Mouse (Mus musculus) midbrain, embryonic 10.5 days (tissue): Measurements from ENCODE around the gene Dytn. TPM values are rescaled to one million over a fixed set of nuclear protein-coding genes. Genes with fewer than 3 reads are reported as not detected.
"Not testable (repeated sequence)": the region's sequence is repeated elsewhere in the genome, so short reads cannot be mapped to it uniquely, and the experiment has no call there.

Experiments used
- DNase-seq: peaks from one replicate; pipeline ENCODE4 v3.0.0-alpha.2; 2017; ENCODE audit warnings: low spot score
- H3K27ac ChIP-seq: fragments of 300-500 bp; sonication (generic); replicated peaks from 2 replicates; pipeline ENCODE4 v1.5.1; 2016; ENCODE audit warnings: mild to moderate bottlenecking
- H3K27me3 ChIP-seq: fragments of 300-500 bp; sonication (generic); 2 replicates; pipeline ENCODE4 v1.6.1; 2016; ENCODE audit warnings: low read depth, mild to moderate bottlenecking; ENCODE audit not compliant: poor library complexity, severe bottlenecking
- H3K36me3 ChIP-seq: fragments of 300-500 bp; sonication (generic); 2 replicates; pipeline ENCODE4 v1.6.1; 2016; ENCODE audit warnings: mild to moderate bottlenecking, moderate library complexity
- H3K4me1 ChIP-seq: fragments of 300-500 bp; sonication (generic); 2 replicates; pipeline ENCODE4 v1.6.1; 2016
- H3K4me3 ChIP-seq: fragments of 300-500 bp; sonication (generic); 2 replicates; pipeline ENCODE4 v1.5.1; 2016; ENCODE audit warnings: mild to moderate bottlenecking, moderate library complexity
- H3K9me3 ChIP-seq: fragments of 300-500 bp; sonication (generic); replicated peaks from 2 replicates; pipeline ENCODE4 v1.6.1; 2016; ENCODE audit warnings: mild to moderate bottlenecking
- WGBS: fragments of 180-500 bp; shearing (Covaris S2); methylation state at CpG from one replicate; pipeline ENCODE4 v1.1.7; 2016; 5-methylcytosine and 5-hydroxymethylcytosine counted together
- polyA plus RNA-seq: library from polyadenylated mRNA; unstranded; fragments of >200 nt; fragmentation: Nextera tagmentation; extraction: Ambion mirVana; gene quantifications from 2 replicates; pipeline ENCODE4 v1.2.1, GENCODE M21; 2016

Dytn gene
- polyA plus RNA-seq, 1 experiment from 2014 or later, result not detected

GRCm38 (mm10) chr1:63659591-63659990 is 27.1 kb downstream of the Dytn start:
- peak; percentile 58 for DNase-seq
- peaks cover 5% of the 10 kb centered on the region; the same call in 1 of the 2 replicates for H3K27me3 ChIP-seq
- H3K9me3 ChIP-seq, result no peaks in the 10 kb centered on the region
- H3K36me3 ChIP-seq, result no peaks in the 10 kb centered on the region
- no peak overlapping the region for H3K4me3 ChIP-seq
- 2% methylated on average over 7 of the region's 7 CpGs for WGBS
- H3K27ac ChIP-seq, result no peak overlapping the region
- no peaks in the 10 kb centered on the region for H3K4me1 ChIP-seq

GRCm38 (mm10) chr1:63658016-63658415 is 28.7 kb downstream of the Dytn start:
- no peak overlapping the region for H3K27ac ChIP-seq
- 25% methylated on average over 6 of the region's 6 CpGs for WGBS

GRCm38 (mm10) chr1:63639921-63640320 is 46.8 kb downstream of the Dytn start:
- DNase-seq, result no peak
- Histone ChIP-seq H3K27me3 (no peaks in the 10 kb centered on the region), H3K4me1 (no peaks in the 10 kb centered on the region), H3K27ac (no peak overlapping the region), H3K9me3 (no peaks in the 10 kb centered on the region), H3K4me3 (no peak overlapping the region), H3K36me3 (no peaks in the 10 kb centered on the region)
- 82% methylated on average over 6 of the region's 6 CpGs for WGBS

More at GRCm38 (mm10) chr1:63658016-63658415, 28.7 kb downstream of the Dytn start:
- Histone ChIP-seq H3K4me1 (no peaks in the 10 kb centered on the region), H3K9me3 (no peaks in the 10 kb centered on the region), H3K27me3 (peaks cover 5% of the 10 kb centered on the region; the same call in 1 of the 2 replicates), H3K4me3 (no peak overlapping the region), H3K36me3 (no peaks in the 10 kb centered on the region)
- peak; percentile 64 for DNase-seq

GRCm38 (mm10) chr1:63630390-63630789 is 56.3 kb downstream of the Dytn start:
- H3K27ac ChIP-seq, H3K4me1 ChIP-seq, H3K27me3 ChIP-seq, H3K9me3 ChIP-seq, DNase-seq, H3K36me3 ChIP-seq, H3K4me3 ChIP-seq: not testable (repeated sequence)

- Histone ChIP-seq H3K9me3 (no peaks in the 10 kb centered on the region), H3K4me3 (no peak overlapping the region), H3K4me1 (no peaks in the 10 kb centered on the region), H3K27me3 (no peaks in the 10 kb centered on the region), H3K36me3 (no peaks in the 10 kb centered on the region), H3K27ac (no peak overlapping the region)
- DNase-seq, result no peak
- WGBS, result 67% methylated on average over 2 of the region's 2 CpGs
Observed at GRCm38 (mm10) chr1:63628211-63628610, 58.5 kb downstream of the Dytn start.

GRCm38 (mm10) chr1:63615668-63616067 is 71.1 kb downstream of the Dytn start, which contains the start of gene Gm39653:
TSS of gene Gm39653 (plus strand) at chr1:63615968.
- Histone ChIP-seq H3K36me3 (no peaks in the 10 kb centered on the region), H3K4me1 (peaks cover 8% of the 10 kb centered on the region), H3K27me3 (peaks cover 6% of the 10 kb centered on the region; the same call in 1 of the 2 replicates), H3K4me3 (no peak within 1 kb of the TSS), H3K27ac (no peak within 1 kb of the TSS), H3K9me3 (no peaks in the 10 kb centered on the region)
- 79% methylated on average over 3 of the region's 3 CpGs for WGBS
- no peak for DNase-seq

- Histone ChIP-seq H3K9me3 (no peaks in the 10 kb centered on the region), H3K27ac (no peak overlapping the region), H3K36me3 (no peaks in the 10 kb centered on the region), H3K27me3 (peaks cover 6% of the 10 kb centered on the region; the same call in 1 of the 2 replicates), H3K4me3 (peak overlapping the region; percentile 27; the same call in 1 of the 2 replicates), H3K4me1 (peaks cover 8% of the 10 kb centered on the region)
- WGBS, result 2% methylated on average over 11 of the region's 11 CpGs
- DNase-seq, result peak; percentile 57
Observed at GRCm38 (mm10) chr1:63614594-63614993, 72.1 kb downstream of the Dytn start.

GRCm38 (mm10) chr1:63609613-63610012 is 77.1 kb downstream of the Dytn start:
- DNase-seq, result no peak
- Histone ChIP-seq H3K27ac (no peak overlapping the region), H3K9me3 (no peaks in the 10 kb centered on the region), H3K4me1 (peaks cover 8% of the 10 kb centered on the region), H3K4me3 (no peak overlapping the region), H3K27me3 (peaks cover 6% of the 10 kb centered on the region; the same call in 1 of the 2 replicates), H3K36me3 (no peaks in the 10 kb centered on the region)
- WGBS, result 91% methylated on average over 4 of the region's 4 CpGs

GRCm38 (mm10) chr1:63603870-63604500 is 82.7 kb downstream of the Dytn start:
- Histone ChIP-seq H3K4me1 (no peaks in the 10 kb centered on the region), H3K27ac (no peak overlapping the region), H3K4me3 (no peak overlapping the region), H3K9me3 (no peaks in the 10 kb centered on the region), H3K27me3 (no peaks in the 10 kb centered on the region), H3K36me3 (no peaks in the 10 kb centered on the region)
- DNase-seq, result no peak
- 66% methylated on average over 3 of the region's 3 CpGs for whole genome bisulfite sequencing

GRCm38 (mm10) chr1:63586869-63587268 is 99.9 kb downstream of the Dytn start:
- no peak overlapping the region for H3K4me3 ChIP-seq
- H3K27ac ChIP-seq, result peak overlapping the region; percentile 33
- WGBS, result 73% methylated on average over 7 of the region's 7 CpGs
- no peaks in the 10 kb centered on the region for H3K27me3 ChIP-seq
- no peaks in the 10 kb centered on the region for H3K9me3 ChIP-seq
- H3K36me3 ChIP-seq, result no peaks in the 10 kb centered on the region
- H3K4me1 ChIP-seq, result peaks cover 6% of the 10 kb centered on the region
- DNase-seq, result no peak

- Histone ChIP-seq H3K36me3 (no peaks in the 10 kb centered on the region), H3K4me3 (no peak overlapping the region), H3K27me3 (no peaks in the 10 kb centered on the region), H3K27ac (no peak overlapping the region), H3K9me3 (no peaks in the 10 kb centered on the region), H3K4me1 (peaks cover 10% of the 10 kb centered on the region)
- WGBS, result 89% methylated on average over 8 of the region's 8 CpGs
- DNase-seq, result no peak
Observed at GRCm38 (mm10) chr1:63579153-63579552, 107.6 kb downstream of the Dytn start.

- DNase-seq, result no peak
- H3K9me3 ChIP-seq, result no peaks in the 10 kb centered on the region
- H3K4me3 ChIP-seq, result no peak overlapping the region
- H3K27me3 ChIP-seq, result no peaks in the 10 kb centered on the region
- peaks cover 30% of the 10 kb centered on the region for H3K4me1 ChIP-seq
- H3K27ac ChIP-seq, result no peak overlapping the region
- no peaks in the 10 kb centered on the region for H3K36me3 ChIP-seq
- WGBS, result 52% methylated on average over 5 of the region's 5 CpGs
Observed at GRCm38 (mm10) chr1:63576803-63577202, 109.9 kb downstream of the Dytn start.

- peak overlapping the region; percentile 72 for H3K27ac ChIP-seq
- no peak overlapping the region for H3K4me3 ChIP-seq
- WGBS, result 81% methylated on average over 12 of the region's 12 CpGs
- DNase-seq, result no peak
- no peaks in the 10 kb centered on the region for H3K36me3 ChIP-seq
- peaks cover 30% of the 10 kb centered on the region for H3K4me1 ChIP-seq
- H3K27me3 ChIP-seq, result no peaks in the 10 kb centered on the region
- no peaks in the 10 kb centered on the region for H3K9me3 ChIP-seq
Observed at GRCm38 (mm10) chr1:63573864-63574611, 112.7 kb downstream of the Dytn start.
